In genomic region chr17:87432743-87433142, GRCm38 (mm10) we compare ENCODE assay signal across 29 mouse cellular contexts. TPM values are rescaled to one million over a fixed set of nuclear protein-coding genes. Genes with fewer than 3 reads are reported as not detected.
"Had no signal": no experiment of that assay in that cellular context is flagged by ENCODE, and none has a peak within 500 bp of the region (broad histone marks: within the 10 kb centered on the region; RNA-seq: fewer than 3 reads in every experiment).

No protein-coding gene starts in this region.

- H3K4me3 ChIP-seq: gastrocnemius, adult 2 months; heart, embryonic 10.5 days; heart, embryonic 12.5 days; hindbrain, embryonic 10.5 days; hindbrain, embryonic 12.5 days; intestine, embryonic 15.5 days; layer of hippocampus, adult 2 months; left cerebral cortex, adult 2 months; limb, embryonic 10.5 days; limb, embryonic 12.5 days had no signal

- H3K4me1 ChIP-seq: hindbrain, embryonic 10.5 days; limb, embryonic 10.5 days had no signal

- H3K9me3 ChIP-seq: heart, embryonic 10.5 days; heart, embryonic 12.5 days; hindbrain, embryonic 10.5 days; hindbrain, embryonic 12.5 days; intestine, embryonic 15.5 days; limb, embryonic 10.5 days; limb, embryonic 12.5 days had no signal

- H3K27me3 ChIP-seq: heart, embryonic 12.5 days; hindbrain, embryonic 12.5 days; intestine, embryonic 15.5 days; limb, embryonic 12.5 days had no signal

- ATAC-seq: forebrain, postnatal 0 days; hindbrain, embryonic 16.5 days; inflammation-experienced regulatory T-cells, adult 6 months; intestine, embryonic 15.5 days; intestine, postnatal 0 days had no signal

- H3K4me2 ChIP-seq: heart, embryonic 12.5 days; hindbrain, embryonic 12.5 days; hindbrain, embryonic 14.5 days; intestine, embryonic 15.5 days; limb, embryonic 12.5 days had no signal

- H3K27ac ChIP-seq: gastrocnemius, adult 2 months; heart, embryonic 10.5 days; hindbrain, embryonic 10.5 days; hindbrain, embryonic 12.5 days; hindbrain, embryonic 14.5 days; intestine, embryonic 15.5 days; layer of hippocampus, adult 2 months; left cerebral cortex, adult 2 months; limb, embryonic 10.5 days; limb, embryonic 12.5 days had no signal

- DNase-seq: forebrain, postnatal 0 days; gastrocnemius, adult 2 months; gastrocnemius, postnatal 10 days; gastrocnemius, postnatal 25 days; heart, adult 18-20 months; heart, postnatal 10 days; heart, postnatal 4 days; kidney, adult 18-20 months; kidney, adult 8-10 months; kidney, postnatal 10 days; kidney, postnatal 25 days; kidney, postnatal 4 days had no signal

- H3K9ac ChIP-seq: forebrain, postnatal 0 days; heart, embryonic 12.5 days; hindbrain, embryonic 12.5 days; hindbrain, embryonic 14.5 days; intestine, embryonic 15.5 days; limb, embryonic 12.5 days had no signal

RNA-seq across cellular contexts. Expression of gene Stpg4, which starts 5.2 kb away (rescaled TPM):
- polyA plus RNA-seq: forebrain, postnatal 0 days; heart, embryonic 10.5 days; heart, embryonic 12.5 days; heart, embryonic 14.5 days; heart, embryonic 16.5 days; hindbrain, embryonic 10.5 days; hindbrain, embryonic 14.5 days; intestine, embryonic 15.5 days; intestine, postnatal 0 days; kidney, embryonic 14.5 days; limb, embryonic 10.5 days; limb, embryonic 12.5 days; limb, embryonic 14.5 days had no signal
